ENCODE assay signal across 23 mouse cellular contexts in the genomic region with DNA sequence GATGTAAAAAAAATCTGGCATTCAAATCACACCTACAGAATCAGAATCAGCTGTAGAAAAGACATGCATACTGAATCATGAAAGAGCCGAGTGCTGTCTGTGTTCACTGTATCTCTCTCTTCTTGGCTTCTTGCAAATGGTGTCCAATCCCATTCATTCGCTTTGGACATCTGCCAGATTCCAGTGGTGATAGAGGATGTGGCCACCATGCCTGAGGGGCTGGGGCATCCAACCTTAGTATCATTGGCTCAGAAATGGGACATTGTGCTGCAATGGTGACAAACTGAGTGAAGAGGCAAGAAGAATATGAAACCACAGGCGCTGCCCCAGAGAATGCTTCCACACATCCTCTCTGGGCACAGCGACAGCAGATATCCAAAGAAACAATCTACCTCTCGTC.
DNase-seq lines count a peak whose midpoint lies in the region; ATAC-seq and TF ChIP-seq lines count a peak whose summit lies in the region.
"Had no signal": no experiment of that assay in that cellular context is flagged by ENCODE, and none has a peak within 500 bp of the region (broad histone marks: within the 10 kb centered on the region; RNA-seq: fewer than 3 reads in every experiment).

No protein-coding gene starts in this region.

- H3K9ac ChIP-seq in lung, embryonic 14.5 days: no peak overlapping the region
- H3K9ac ChIP-seq: embryonic facial prominence, embryonic 15.5 days; hindbrain, embryonic 14.5 days had no signal

- no peak for TF ChIP-seq CTCF in lung, embryonic 14.5 days (IDR thresholded peaks at IDR 0.05; ENCODE audit: low read depth)

- ATAC-seq in frontal cortex, adult (ENCODE audit: low TSS enrichment): 0 out of 2 replicates have a peak, but pooled peaks have one; percentile 41
- no peak for ATAC-seq in lung, embryonic 14.5 days (ENCODE audit: insufficient read depth)
- ATAC-seq: forebrain, embryonic 14.5 days; inflammation-experienced regulatory T-cells, adult 6 months; intestine, postnatal 0 days had no signal

- H3K4me1 ChIP-seq in lung, embryonic 14.5 days (ENCODE audit: insufficient read depth): no peaks in the 10 kb centered on the region
- H3K4me1 ChIP-seq: embryonic facial prominence, embryonic 15.5 days; forebrain, embryonic 10.5 days; heart, embryonic 10.5 days had no signal

- no peak for DNase-seq in frontal cortex, adult 2 months (ENCODE audit: extremely low spot score in 1 of 2, low spot score in 1 of 2)
- peak; percentile 29 for DNase-seq in lung, embryonic 14.5 days
- DNase-seq in lung, postnatal 25 days (ENCODE audit: low spot score): no peak
- peak; percentile 91 for DNase-seq in Muller cell, postnatal 12 days (ENCODE audit: inconsistent ontology term)
- peak; percentile 13 for DNase-seq in brain, adult 2 months (ENCODE audit: low read depth, low spot score)
- DNase-seq in embryo, embryonic 9.5 days (ENCODE audit: extremely low spot score): no peak
- DNase-seq: adrenal gland, adult 8-10 months; adrenal gland, postnatal 36 days; cerebellum, adult 18-20 months; cerebellum, postnatal 36 days; gastrocnemius, postnatal 10 days; heart, adult 18-20 months; heart, postnatal 10 days; heart, postnatal 4 days had no signal

- H3K4me3 ChIP-seq in lung, embryonic 14.5 days (ENCODE audit: low read depth, low read length): no peak overlapping the region
- H3K4me3 ChIP-seq: embryonic facial prominence, embryonic 15.5 days; erythroblast, embryonic 14.5 days; forebrain, embryonic 10.5 days; heart, embryonic 10.5 days had no signal

- H3K9me3 ChIP-seq in lung, embryonic 14.5 days (ENCODE audit: low read depth, low read length): no peaks in the 10 kb centered on the region
- H3K9me3 ChIP-seq: embryonic facial prominence, embryonic 15.5 days; heart, embryonic 10.5 days had no signal

- no peaks in the 10 kb centered on the region for H3K27me3 ChIP-seq in lung, embryonic 14.5 days (ENCODE audit: insufficient read depth, low read length)
- H3K27me3 ChIP-seq: embryonic facial prominence, embryonic 15.5 days had no signal

- H3K36me3 ChIP-seq in lung, embryonic 14.5 days (ENCODE audit: insufficient read depth): no peaks in the 10 kb centered on the region
- H3K36me3 ChIP-seq: embryonic facial prominence, embryonic 15.5 days; forebrain, embryonic 10.5 days; heart, embryonic 10.5 days had no signal

- WGBS in lung, embryonic 14.5 days: 80% methylated on average over 5 of the region's 5 CpGs

- no peak overlapping the region for H3K27ac ChIP-seq in lung, embryonic 14.5 days (ENCODE audit: low read depth)
- H3K27ac ChIP-seq: embryonic facial prominence, embryonic 15.5 days; forebrain, embryonic 10.5 days; heart, embryonic 10.5 days; hindbrain, embryonic 14.5 days had no signal

- H3K4me2 ChIP-seq in lung, embryonic 14.5 days: no peak overlapping the region
- H3K4me2 ChIP-seq: embryonic facial prominence, embryonic 15.5 days; hindbrain, embryonic 14.5 days had no signal

Comparison
In these comparisons a context has a peak if more than half of its experiments do, and no peak if none do; other contexts are left out.
1. DNase-seq: peak in lung, embryonic 14.5 days (single experiment), Muller cell, postnatal 12 days (single experiment) and brain, adult 2 months (single experiment); none in frontal cortex, adult 2 months (0 of 2), lung, postnatal 25 days (single experiment) and embryo, embryonic 9.5 days (single experiment).